Mouse (Mus musculus) cortical plate, adult 2 months (tissue): ENCODE results near the gene Dscam.

Source experiments
- CTCF ChIP-seq: fragments of 200-500 bp; IDR thresholded peaks from 2 replicates; pipeline ENCODE4 v1.5.1; 2011; ENCODE audit warnings: mild to moderate bottlenecking, control low read depth, low read length; ENCODE audit not compliant: insufficient read depth; ENCODE audit errors: extremely low read depth
- POLR2A ChIP-seq: fragments of 200-500 bp; IDR thresholded peaks from 2 replicates; pipeline ENCODE4 v1.6.1; 2011; ENCODE audit warnings: mild to moderate bottlenecking, low read length, control low read depth; ENCODE audit not compliant: insufficient read depth; ENCODE audit errors: extremely low read depth

DNA sequence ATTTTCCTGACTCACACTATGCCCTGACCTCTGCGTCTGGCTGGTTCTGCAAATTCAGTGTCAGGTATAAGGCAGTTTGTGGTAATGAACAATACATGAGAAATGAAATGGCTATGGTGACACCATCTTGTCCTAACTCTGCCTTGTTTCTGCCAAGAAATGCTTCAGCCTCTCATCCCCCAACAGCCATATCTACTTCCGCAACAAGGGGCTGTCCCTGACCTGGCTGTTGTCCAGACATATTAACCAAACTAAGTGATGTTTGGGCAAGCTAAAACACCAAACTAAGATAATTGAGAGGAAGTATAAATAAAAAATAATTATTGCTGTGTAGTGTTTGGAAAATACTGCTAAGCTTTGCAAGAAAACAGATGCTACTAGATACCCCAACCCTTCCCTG, 258.4 kb downstream of the Dscam start:
- TF ChIP-seq CTCF (no peak), POLR2A (no peak)
